Mouse (Mus musculus): Measurements from ENCODE around the gene Serpina3c. TPM values are rescaled to one million over a fixed set of nuclear protein-coding genes. Genes with fewer than 3 reads are reported as not detected.
"Not testable (repeated sequence)": the region's sequence is repeated elsewhere in the genome, so short reads cannot be mapped to it uniquely, and the experiment has no call there.

The Serpina3c gene
- polyA plus RNA-seq, 1 experiment from 2014 or later, result not detected

- Histone ChIP-seq H3K27me3 (ENCODE audit: insufficient read depth, poor library complexity, severe bottlenecking) (no peaks in the 10 kb centered on the region), H3K4me1 (no peaks in the 10 kb centered on the region), H3K36me3 (no peaks in the 10 kb centered on the region), H3K9me3 (no peaks in the 10 kb centered on the region), H3K27ac (no peak overlapping the region), H3K4me3 (no peak overlapping the region)
- 44% methylated on average over 1 of the region's 1 CpGs for WGBS
- no peak for DNase-seq (ENCODE audit: low spot score)
Observed at GRCm38 (mm10) chr12:104142427-104142826, 11.2 kb downstream of the Serpina3c start.

GRCm38 (mm10) chr12:104141506-104141905 is 12.2 kb downstream of the Serpina3c start:
- no peaks in the 10 kb centered on the region for H3K4me1 ChIP-seq
- no peaks in the 10 kb centered on the region for H3K36me3 ChIP-seq
- H3K27ac ChIP-seq, result no peak overlapping the region
- no peak overlapping the region for H3K4me3 ChIP-seq
- H3K27me3 ChIP-seq (ENCODE audit: insufficient read depth, poor library complexity, severe bottlenecking), result no peaks in the 10 kb centered on the region
- peak; percentile 54 for DNase-seq (ENCODE audit: low spot score)
- H3K9me3 ChIP-seq, result no peaks in the 10 kb centered on the region
- 83% methylated on average over 1 of the region's 1 CpGs for WGBS

DNA sequence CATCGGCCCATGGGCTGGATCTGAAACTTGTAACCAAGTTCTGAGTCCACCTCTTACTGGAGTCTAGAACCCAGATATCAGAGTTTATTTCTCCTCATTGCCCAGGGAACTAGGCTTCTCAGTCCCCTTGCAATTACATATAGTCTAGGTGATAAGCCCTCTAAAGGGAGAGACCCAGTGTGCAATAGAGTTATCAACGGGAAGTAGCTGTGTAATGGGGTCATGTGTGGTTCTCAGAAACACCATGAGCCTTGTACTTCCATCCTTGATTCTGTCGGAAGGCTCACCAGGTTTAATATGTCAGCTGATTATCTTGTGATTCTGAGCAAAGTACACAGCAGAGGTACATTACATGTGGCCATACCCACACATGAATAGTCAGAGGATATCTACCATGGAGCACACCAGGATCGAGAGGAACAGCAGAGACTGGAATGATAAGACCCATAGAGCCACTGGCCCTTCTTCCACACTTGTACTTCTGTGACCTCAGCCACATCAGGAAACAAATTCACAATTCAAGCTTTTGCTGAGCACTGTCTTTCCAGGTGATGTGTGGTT is 13.0 kb downstream of the Serpina3c start:
- no peak overlapping the region for H3K4me3 ChIP-seq
- WGBS, result 85% methylated on average over 4 of the region's 4 CpGs
- H3K9me3 ChIP-seq, result no peaks in the 10 kb centered on the region
- no peak overlapping the region for H3K27ac ChIP-seq
- no peaks in the 10 kb centered on the region for H3K36me3 ChIP-seq
- peak; percentile 36 for DNase-seq (ENCODE audit: low spot score)
- H3K4me1 ChIP-seq, result no peaks in the 10 kb centered on the region
- no peaks in the 10 kb centered on the region for H3K27me3 ChIP-seq (ENCODE audit: insufficient read depth, poor library complexity, severe bottlenecking)

DNA sequence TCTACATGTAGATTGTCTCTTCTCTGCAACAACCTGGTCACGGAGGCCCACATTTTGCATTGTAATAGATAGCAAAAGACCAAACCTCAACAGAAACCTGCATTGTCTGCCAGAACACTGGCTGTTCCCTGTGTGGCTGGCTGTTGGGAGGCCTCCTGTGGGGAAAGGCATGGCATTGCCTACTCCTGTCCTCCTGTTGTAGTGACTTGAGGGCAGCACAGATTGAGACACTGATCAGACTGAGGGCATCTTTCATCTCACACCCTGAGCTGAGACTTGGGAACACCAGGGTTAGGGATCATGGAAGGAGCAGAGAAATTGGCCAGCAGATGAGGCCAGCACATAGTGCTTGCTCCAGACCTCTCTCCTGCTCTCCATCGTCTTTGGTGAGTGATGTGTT is 15.5 kb downstream of the Serpina3c start:
- no peaks in the 10 kb centered on the region for H3K9me3 ChIP-seq
- 81% methylated on average over 2 of the region's 2 CpGs for WGBS
- no peak overlapping the region for H3K4me3 ChIP-seq
- H3K27ac ChIP-seq, result no peak overlapping the region
- H3K36me3 ChIP-seq, result no peaks in the 10 kb centered on the region
- H3K4me1 ChIP-seq, result no peaks in the 10 kb centered on the region
- peak; percentile 68 for DNase-seq (ENCODE audit: low spot score)
- no peaks in the 10 kb centered on the region for H3K27me3 ChIP-seq (ENCODE audit: insufficient read depth, poor library complexity, severe bottlenecking)

GRCm38 (mm10) chr12:104131041-104131440 is 22.6 kb downstream of the Serpina3c start:
- Histone ChIP-seq H3K36me3 (no peaks in the 10 kb centered on the region), H3K27ac (no peak overlapping the region), H3K27me3 (ENCODE audit: insufficient read depth, poor library complexity, severe bottlenecking) (no peaks in the 10 kb centered on the region), H3K4me3 (no peak overlapping the region), H3K4me1 (0 out of 2 replicates have a peak, but pooled peaks cover 4% of the 10 kb centered on the region), H3K9me3 (no peaks in the 10 kb centered on the region)
- no peak for DNase-seq (ENCODE audit: low spot score)

DNA sequence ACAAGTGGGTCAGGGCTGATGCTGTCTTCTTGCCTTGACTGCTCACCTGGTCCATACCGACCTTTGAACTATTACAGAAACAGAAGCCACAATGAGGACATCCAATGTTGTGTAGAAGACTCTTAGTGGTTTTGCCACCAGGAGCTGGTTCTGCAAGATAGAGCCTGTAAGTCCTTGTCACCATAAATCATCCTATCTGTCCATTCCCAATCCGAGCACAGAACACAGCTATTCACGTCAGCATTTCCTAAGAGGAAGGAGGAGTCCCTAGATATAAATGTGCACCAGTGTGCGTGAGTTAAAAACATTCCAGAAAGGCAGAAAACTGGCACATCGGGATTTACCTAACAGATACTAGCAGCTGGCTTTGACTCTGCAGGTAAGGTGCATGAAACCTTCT is 26.0 kb downstream of the Serpina3c start, which contains the start of gene Serpina3b:
Gene Serpina3b (plus strand): TSS at position 301 of the 400 bp plus-strand sequence.
- no peak within 1 kb of the TSS for H3K27ac ChIP-seq
- no peaks in the 10 kb centered on the region for H3K36me3 ChIP-seq
- 0 out of 2 replicates have a peak, but pooled peaks cover 7% of the 10 kb centered on the region for H3K4me1 ChIP-seq
- 80% methylated on average over 5 of the region's 5 CpGs for whole genome bisulfite sequencing
- H3K4me3 ChIP-seq, result no peak within 1 kb of the TSS
- no peaks in the 10 kb centered on the region for H3K9me3 ChIP-seq
- DNase-seq (ENCODE audit: low spot score), result no peak
- no peaks in the 10 kb centered on the region for H3K27me3 ChIP-seq (ENCODE audit: insufficient read depth, poor library complexity, severe bottlenecking)

DNA sequence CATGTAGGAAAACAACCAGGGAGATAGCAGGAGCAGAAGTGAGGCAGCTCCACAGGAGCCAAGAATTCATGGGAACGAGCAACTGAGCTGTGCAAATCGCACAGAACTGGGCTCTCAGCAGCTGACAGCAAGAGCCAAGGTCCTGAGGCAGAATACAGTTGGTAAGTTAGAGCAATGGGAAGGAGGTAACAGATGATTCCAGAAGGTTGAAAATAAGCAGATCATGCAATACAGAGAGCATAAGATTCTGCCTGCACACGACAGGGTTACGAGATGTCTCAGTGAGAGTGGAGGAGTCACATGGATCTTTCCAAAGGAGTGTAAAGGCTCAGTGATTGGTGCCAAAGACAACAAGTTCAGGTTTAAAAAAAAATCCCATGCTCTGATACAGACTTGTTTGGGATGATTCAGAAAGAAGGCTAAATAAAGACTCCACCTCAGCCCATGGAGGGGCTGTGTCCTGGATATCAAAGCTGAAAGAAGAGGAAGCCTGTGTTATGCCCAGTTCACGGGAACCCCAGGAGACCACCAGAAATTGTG is 28.6 kb downstream of the Serpina3c start:
- no peak overlapping the region for H3K4me3 ChIP-seq
- 66% methylated on average over 5 of the region's 5 CpGs for WGBS
- H3K9me3 ChIP-seq, result no peaks in the 10 kb centered on the region
- H3K27ac ChIP-seq, result no peak overlapping the region
- H3K27me3 ChIP-seq (ENCODE audit: insufficient read depth, poor library complexity, severe bottlenecking), result no peaks in the 10 kb centered on the region
- DNase-seq (ENCODE audit: low spot score), result no peak
- H3K36me3 ChIP-seq, result no peaks in the 10 kb centered on the region
- H3K4me1 ChIP-seq, result 0 out of 2 replicates have a peak, but pooled peaks cover 7% of the 10 kb centered on the region

- Histone ChIP-seq H3K4me3 (no peak overlapping the region), H3K9me3 (no peaks in the 10 kb centered on the region), H3K27me3 (ENCODE audit: insufficient read depth, poor library complexity, severe bottlenecking) (no peaks in the 10 kb centered on the region), H3K36me3 (no peaks in the 10 kb centered on the region), H3K27ac (no peak overlapping the region), H3K4me1 (0 out of 2 replicates have a peak, but pooled peaks cover 7% of the 10 kb centered on the region)
- WGBS, result 78% methylated on average over 2 of the region's 2 CpGs
- DNase-seq (ENCODE audit: low spot score), result no peak
Observed at GRCm38 (mm10) chr12:104123996-104124395, 29.7 kb downstream of the Serpina3c start.

- DNase-seq (ENCODE audit: low spot score), result no peak
- Histone ChIP-seq H3K4me3 (no peak overlapping the region), H3K36me3 (no peaks in the 10 kb centered on the region), H3K4me1 (0 out of 2 replicates have a peak, but pooled peaks cover 7% of the 10 kb centered on the region), H3K27me3 (ENCODE audit: insufficient read depth, poor library complexity, severe bottlenecking) (no peaks in the 10 kb centered on the region), H3K27ac (no peak overlapping the region), H3K9me3 (no peaks in the 10 kb centered on the region)
- WGBS, result 68% methylated on average over 1 of the region's 1 CpGs
Observed at GRCm38 (mm10) chr12:104123097-104123496, 30.6 kb downstream of the Serpina3c start.

- H3K4me1 ChIP-seq, result no peaks in the 10 kb centered on the region
- DNase-seq (ENCODE audit: low spot score), result no peak
- H3K27ac ChIP-seq, result no peak overlapping the region
- H3K4me3 ChIP-seq, result no peak overlapping the region
- 57% methylated on average over 3 of the region's 3 CpGs for WGBS
- H3K27me3 ChIP-seq (ENCODE audit: insufficient read depth, poor library complexity, severe bottlenecking), result no peaks in the 10 kb centered on the region
- H3K36me3 ChIP-seq, result no peaks in the 10 kb centered on the region
- H3K9me3 ChIP-seq, result no peaks in the 10 kb centered on the region
Observed at GRCm38 (mm10) chr12:104114921-104115579, 38.6 kb downstream of the Serpina3c start.

DNA sequence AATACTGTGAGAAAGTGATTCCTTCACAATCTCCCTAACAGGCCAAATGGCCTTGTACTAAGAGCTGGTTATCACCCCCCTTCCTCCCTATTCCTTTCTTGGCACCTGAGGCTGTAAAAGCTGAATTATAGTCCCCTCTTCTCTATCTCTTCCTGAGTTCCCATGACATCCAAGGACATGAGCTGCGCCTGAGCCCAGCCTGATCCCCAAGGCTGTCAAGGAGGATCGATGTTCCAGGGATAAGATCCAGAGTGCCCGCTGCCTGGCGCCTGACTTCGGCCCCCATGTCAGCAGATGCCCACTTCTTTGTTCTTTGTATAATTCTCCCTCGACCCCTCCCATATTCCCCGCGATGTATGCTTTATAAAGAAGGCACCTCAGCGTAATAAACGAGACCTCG is 41.3 kb downstream of the Serpina3c start, which contains the start of gene Serpina3a:
Gene Serpina3a (plus strand): TSS at position 392 of the 400 bp plus-strand sequence.
- not testable (repeated sequence) for H3K27me3 ChIP-seq (ENCODE audit: insufficient read depth, poor library complexity, severe bottlenecking); DNase-seq (ENCODE audit: low spot score); H3K36me3 ChIP-seq; H3K27ac ChIP-seq; H3K4me1 ChIP-seq; H3K9me3 ChIP-seq; H3K4me3 ChIP-seq
- 82% methylated on average over 11 of the region's 11 CpGs for WGBS

- Histone ChIP-seq H3K4me1 (no peaks in the 10 kb centered on the region), H3K27me3 (ENCODE audit: insufficient read depth, poor library complexity, severe bottlenecking) (0 out of 2 replicates have a peak, but pooled peaks cover 4% of the 10 kb centered on the region), H3K36me3 (no peaks in the 10 kb centered on the region), H3K27ac (no peak overlapping the region), H3K9me3 (no peaks in the 10 kb centered on the region), H3K4me3 (no peak overlapping the region)
- WGBS, result 81% methylated on average over 2 of the region's 2 CpGs
- no peak for DNase-seq (ENCODE audit: low spot score)
Observed at GRCm38 (mm10) chr12:104108507-104108906, 45.2 kb downstream of the Serpina3c start.

DNA sequence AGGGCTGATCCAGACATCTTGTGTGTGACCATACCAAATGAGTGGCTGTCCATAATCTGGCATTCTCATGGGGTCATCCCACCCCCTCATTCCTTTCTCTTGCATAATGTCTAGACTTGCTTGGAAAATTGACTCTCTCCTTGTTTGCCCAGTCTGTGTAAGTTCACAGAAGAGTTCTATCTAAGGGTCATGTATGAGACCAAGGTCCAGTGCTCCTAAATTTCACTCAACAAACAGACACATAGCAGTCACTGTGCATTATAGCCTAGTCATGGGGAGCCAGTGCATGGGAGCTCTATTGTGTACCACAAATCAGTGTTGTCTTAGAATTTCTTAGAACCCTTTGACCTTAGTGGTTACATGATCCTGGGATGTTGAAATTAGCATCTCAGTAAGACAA is 46.8 kb downstream of the Serpina3c start:
- Histone ChIP-seq H3K27me3 (ENCODE audit: insufficient read depth, poor library complexity, severe bottlenecking) (0 out of 2 replicates have a peak, but pooled peaks cover 4% of the 10 kb centered on the region), H3K9me3 (no peaks in the 10 kb centered on the region), H3K36me3 (no peaks in the 10 kb centered on the region), H3K4me3 (no peak overlapping the region), H3K4me1 (no peaks in the 10 kb centered on the region), H3K27ac (no peak overlapping the region)
- DNase-seq (ENCODE audit: low spot score), result no peak
